Mouse (Mus musculus) pancreas, adult 10 weeks (tissue): ENCODE results near the gene Prkaca. TPM values are rescaled to one million over a fixed set of nuclear protein-coding genes. Genes with fewer than 3 reads are reported as not detected.

ENCODE experiments used
- polyA plus RNA-seq: library from polyadenylated mRNA; stranded (reverse); fragments of 350-450 nt; fragmentation: Illumina TruSeq; extraction: RNeasy Lipid Tissue Mini Kit (QIAGEN cat#74804); gene quantifications from one replicate; pipeline ENCODE4 v1.2.3, GENCODE M21; 2015; ENCODE audit warnings: low read depth, low replicate concordance; ENCODE audit not compliant: insufficient read depth

Gene Prkaca
- 14.2 TPM for polyA plus RNA-seq

DNA sequence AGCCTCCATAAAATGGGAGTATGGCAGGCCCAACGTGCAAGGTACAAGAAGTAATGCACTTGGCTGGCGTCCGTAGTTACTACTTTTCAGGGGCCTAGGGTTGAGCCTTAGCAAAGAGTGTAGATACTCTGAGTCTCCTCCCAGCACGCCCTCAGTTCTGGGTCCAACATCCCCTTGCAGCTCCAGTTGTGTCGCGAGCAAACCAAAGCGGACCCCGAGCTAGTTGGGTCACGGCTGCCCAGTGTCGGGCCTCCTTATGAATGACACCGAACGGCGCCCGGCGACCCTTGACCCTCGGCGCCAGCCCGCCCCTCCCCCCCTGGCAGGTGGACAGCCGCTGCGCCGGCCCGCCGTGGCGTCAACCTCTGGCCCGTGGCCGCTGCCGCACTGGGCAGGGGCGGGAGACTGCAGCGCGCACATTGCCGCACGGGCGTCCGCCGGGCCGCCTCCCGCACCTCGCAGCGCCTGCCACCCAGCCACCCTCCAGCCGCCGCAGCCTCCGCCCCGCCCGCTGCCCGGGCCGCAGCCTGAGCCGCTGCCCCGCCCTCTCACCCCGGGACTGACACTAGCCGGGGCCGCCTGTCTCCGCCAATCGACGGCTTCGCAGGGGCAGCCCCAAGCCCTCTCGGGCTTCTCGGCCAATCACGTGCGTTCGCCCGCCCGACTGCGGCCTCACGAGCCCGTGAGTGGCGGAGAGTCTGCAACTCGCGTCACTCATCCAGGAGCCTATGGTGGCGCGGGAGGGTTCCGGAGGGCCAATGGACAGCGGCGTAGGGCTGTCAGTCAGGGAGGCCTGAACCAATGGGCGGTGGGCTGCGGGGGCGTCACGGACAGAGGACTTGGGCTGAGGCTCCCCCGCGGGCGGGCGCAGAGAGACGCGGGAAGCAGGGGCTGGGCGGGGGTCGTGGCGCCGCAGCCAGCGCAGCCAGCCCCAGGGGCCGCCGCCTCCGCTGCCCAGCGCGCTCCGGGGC, at the start of gene Prkaca:
Gene Prkaca, plus strand, starts transcription at position 844 of the 971 bp plus-strand sequence.

DNA sequence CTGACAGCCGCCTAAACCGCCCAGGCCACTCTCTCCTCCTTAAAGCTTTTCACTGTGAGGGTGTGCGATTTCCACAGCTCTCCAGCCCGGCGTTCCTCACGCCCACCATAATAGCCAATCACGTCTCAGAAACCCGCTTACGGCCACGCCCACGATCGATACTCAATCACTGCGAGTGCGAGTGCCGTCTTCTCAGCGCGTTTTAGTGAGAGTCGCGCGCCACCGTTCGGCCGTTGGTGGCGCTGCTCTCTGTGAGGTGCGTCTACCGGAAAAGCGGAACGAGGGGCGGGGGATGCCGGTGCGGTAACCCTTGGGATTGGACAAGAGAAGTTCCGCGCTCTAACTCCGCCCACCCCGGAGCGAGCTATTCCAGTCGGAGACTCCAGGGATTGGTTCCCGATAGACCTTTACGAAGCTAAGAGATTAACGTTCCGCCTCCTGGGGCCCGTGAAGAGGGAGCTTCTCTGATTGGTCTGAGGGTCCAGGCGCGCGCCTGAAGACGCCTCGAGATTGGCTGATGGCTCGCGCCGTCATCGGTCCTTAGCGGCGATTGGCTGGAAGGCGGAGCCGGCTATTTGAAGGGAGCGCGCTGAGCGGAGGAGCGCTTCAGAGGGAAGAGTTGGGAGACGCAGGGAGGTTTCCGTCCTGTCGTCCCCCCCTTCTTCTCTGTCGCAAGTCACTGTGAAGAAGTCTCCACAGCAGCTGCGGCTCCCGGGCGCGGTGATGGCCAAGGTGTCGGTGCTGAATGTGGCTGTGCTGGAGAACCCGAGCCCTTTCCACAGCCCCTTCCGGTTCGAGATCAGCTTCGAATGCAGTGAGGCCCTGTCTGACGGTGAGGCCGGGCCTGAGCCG, 17.5 kb upstream of the Prkaca start, which contains the start of the genes Gm10644 and Asf1b:
Gene Gm10644, minus strand, starts transcription at position 100 of the 852 bp plus-strand sequence.
Gene Asf1b, plus strand, starts transcription at position 402 of the 852 bp plus-strand sequence.

DNA sequence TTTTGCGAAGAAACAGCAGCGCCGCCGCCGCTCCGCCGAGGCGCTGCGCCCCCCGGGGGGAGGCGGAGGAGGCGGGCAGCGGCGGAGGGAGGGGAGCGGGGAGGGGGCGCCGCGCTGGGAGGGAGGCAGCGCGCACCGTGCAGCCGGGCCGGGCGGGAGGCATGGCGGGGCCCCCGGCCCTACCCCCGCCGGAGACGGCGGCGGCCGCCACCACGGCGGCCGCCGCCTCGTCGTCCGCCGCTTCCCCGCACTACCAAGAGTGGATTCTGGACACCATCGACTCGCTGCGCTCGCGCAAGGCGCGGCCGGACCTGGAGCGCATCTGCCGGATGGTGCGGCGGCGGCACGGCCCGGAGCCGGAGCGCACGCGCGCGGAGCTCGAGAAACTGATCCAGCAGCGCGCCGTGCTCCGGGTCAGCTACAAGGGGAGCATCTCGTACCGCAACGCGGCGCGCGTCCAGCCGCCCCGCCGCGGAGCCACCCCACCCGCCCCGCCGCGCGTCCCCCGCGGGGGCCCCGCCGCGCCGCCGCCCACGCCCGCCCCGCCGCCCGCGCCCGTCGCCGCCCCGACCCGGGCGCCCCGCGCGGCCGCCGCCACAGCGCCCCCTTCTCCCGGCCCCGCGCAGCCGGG, 24.8 kb downstream of the Prkaca start, which contains the start of gene Samd1:
Gene Samd1, plus strand, starts transcription at position 162 of the 631 bp plus-strand sequence.

DNA sequence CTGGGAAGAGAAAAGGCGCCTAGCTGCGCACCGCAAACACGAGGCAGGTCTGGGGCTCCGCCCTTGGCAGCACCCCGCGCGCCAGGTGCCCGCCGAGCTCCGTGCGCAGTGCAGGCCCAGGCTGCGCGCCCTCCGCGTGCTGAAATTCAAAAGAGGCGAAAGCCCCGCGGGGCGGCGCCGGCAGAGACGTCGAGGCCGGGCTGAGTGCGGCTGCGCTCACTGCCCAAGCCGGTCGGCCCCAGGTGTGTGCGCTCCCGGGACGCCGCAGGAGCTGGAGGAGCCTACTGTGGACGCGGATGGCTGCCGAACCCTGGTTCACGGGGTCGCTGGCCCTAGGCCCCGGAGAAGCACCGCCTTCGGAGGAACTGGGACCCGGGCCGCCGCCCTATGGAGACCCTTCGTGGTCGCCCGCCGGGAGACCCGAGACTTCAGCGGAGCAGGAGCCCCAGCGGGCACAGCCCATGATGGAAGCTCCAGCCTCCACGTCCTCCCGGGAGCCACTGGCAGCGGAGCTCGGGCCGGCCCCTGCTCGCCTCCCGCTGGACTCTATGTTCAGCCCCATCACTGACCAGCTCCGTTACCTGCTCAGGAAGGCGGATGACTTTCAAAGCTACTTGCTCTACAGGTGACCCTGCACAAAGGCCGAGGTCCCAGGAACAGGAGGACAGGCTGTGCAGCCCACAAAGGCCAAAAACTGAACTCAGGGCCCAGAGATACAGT, 28.6 kb downstream of the Prkaca start, which contains the start of gene 1700067K01Rik:
Gene 1700067K01Rik, plus strand, starts transcription at position 222 of the 720 bp plus-strand sequence.

DNA sequence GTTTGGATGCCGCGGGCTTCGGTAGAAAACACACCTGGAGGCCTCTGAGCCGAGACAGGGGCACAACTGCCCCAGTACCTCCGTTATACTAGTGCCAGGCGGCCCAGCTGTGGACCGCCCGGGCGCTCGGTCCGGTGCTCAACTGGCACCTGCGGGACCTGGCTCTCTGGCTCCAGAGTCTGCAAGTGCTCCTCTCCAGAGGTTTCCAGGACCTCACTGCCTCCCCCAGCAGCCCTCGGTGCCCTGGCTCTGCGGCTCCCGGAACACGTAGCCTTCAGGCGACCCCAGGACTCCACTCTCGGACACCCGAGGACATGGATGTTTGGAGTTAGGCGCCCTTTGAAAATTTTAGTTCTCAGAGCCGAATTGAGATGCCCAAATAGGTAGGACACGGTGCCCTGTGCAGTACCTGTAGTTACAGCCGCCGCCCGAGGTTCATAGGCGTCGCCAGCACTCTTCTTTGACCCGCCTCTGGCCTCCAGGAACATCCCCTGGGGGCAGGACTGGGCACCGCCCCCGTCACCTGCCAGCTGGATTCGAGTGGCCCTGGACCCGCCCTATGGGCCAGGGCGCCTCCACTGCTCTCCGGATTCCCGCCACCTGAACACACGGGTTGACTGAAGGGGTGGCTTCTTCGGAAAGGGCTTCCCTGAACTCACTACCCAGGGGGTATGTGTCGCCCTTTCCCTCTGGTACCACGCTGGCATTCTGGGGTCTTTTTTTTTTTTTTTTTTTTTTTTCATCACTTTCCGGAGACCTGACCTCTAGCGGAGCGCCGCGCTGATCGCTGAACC, 39.1 kb downstream of the Prkaca start, which contains the start of gene 2210011C24Rik:
Gene 2210011C24Rik, minus strand, starts transcription at position 467 of the 794 bp plus-strand sequence.

DNA sequence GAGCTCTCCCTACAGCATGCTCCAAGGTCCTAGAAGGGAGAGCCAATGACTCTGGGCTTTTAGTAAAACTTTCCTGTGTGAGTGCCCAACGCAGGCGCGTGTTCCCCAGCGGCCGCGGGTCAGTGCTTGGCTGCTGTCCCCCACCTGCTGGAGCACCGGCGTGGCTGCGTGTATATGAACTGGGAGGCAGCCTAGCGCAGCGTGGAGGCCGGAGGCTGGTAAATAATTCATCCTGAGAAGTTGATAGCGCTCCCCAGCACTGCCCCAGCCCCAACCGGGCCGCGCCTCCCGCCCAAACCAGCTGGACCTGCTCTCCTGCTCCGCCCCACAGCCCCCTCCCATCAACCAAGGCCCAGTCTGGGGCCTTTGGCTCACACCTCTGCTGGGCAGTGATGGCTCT, 48.3 kb downstream of the Prkaca start, which contains the start of gene Palm3:
Gene Palm3, plus strand, starts transcription at position 376 of the 400 bp plus-strand sequence.

DNA sequence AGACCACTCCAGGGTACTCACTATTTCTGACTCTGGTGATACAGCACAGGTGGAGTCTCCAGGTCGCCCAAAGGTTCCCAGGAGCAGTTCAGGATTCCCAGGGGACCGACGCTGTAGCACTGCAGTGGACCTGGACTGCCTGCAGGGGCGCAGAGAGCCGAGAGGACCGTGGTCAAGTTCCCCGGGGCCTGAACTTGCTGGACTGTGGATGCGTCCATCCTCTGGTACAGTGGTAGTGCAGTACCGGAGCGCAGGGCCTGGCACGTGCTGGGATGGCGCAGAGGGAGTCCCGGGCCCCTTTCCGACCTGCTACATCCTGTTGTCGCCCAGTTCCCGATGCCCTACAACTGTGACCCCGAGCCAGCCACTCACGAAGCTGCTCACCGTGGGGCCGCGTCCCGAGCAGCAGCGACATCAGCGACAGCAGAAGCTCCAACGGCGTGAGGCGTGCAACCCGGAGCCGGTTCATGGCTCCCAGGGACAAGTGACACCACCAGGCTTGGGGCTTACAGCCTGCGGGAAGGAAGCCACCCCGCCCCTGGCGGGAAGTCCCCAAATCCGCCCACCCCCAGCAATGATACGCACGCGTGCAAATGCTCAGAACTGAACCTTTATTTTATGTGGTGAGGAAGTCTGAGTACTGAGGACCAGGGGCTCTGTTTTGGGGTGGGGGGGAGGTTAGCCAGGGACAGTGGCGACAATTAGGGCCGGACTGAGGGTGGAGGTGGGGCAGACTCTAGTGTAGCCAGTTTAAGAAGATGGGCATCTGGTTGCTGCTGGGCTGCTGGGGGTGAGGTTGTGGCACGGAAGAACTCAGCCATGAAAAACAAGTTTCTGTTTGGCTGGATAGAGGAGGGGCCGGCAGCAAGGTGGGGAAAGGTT, 69.5 kb downstream of the Prkaca start, which contains the start of gene Il27ra:
Gene Il27ra, minus strand, starts transcription at position 524 of the 882 bp plus-strand sequence.

DNA sequence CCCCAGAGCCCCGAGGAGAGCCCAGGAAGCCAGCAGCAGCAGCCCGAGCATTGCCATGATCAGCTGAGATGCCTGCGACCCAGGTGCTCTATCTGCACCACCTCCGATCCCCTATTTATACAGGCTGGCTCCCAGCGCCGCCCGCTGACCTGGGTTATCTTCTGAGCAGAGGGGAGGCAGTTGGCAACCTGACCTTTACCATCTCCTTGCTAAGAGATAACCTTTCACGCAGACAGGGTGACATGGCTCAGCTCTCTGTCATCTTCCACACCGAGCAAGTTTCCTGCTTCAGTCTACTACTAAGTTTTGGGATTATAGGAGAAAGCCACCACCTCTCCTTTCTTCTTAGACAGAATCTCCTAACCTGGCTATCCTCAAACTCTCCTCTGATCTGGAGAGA, 72.1 kb downstream of the Prkaca start, which contains the start of gene Rln3:
Gene Rln3, minus strand, starts transcription at position 101 of the 400 bp plus-strand sequence.

Other genes with a start within 250 kb of the Prkaca start
- gene Adgre5, start 231.7 kb upstream of the Prkaca start, polyA plus RNA-seq: 16.6 TPM
- 7.4 TPM for gene Adgrl1, start 72.9 kb upstream of the Prkaca start, polyA plus RNA-seq
- 1.7 TPM for gene Gm10644, start 17.8 kb upstream of the Prkaca start, polyA plus RNA-seq
- 0.78 TPM for gene Asf1b, start 17.5 kb upstream of the Prkaca start, polyA plus RNA-seq
- 15.6 TPM for gene Samd1, start 24.7 kb downstream of the Prkaca start, polyA plus RNA-seq
- gene 1700067K01Rik, start 28.5 kb downstream of the Prkaca start, polyA plus RNA-seq: not detected
- not detected for gene 2210011C24Rik, start 39.2 kb downstream of the Prkaca start, polyA plus RNA-seq
- 2.5 TPM for gene Palm3, start 48.5 kb downstream of the Prkaca start, polyA plus RNA-seq
- 0.90 TPM for gene Il27ra, start 69.6 kb downstream of the Prkaca start, polyA plus RNA-seq
- not detected for gene Rln3, start 72.0 kb downstream of the Prkaca start, polyA plus RNA-seq
- not detected for gene Gm10643, start 92.1 kb downstream of the Prkaca start, polyA plus RNA-seq
- gene Rfx1, start 93.8 kb downstream of the Prkaca start, polyA plus RNA-seq: 5.4 TPM
- 4.5 TPM for gene Dcaf15, start 131.8 kb downstream of the Prkaca start, polyA plus RNA-seq
- not detected for gene Podnl1, start 153.0 kb downstream of the Prkaca start, polyA plus RNA-seq
- 6.1 TPM for gene Cc2d1a, start 174.9 kb downstream of the Prkaca start, polyA plus RNA-seq
- gene 4930432K21Rik, start 175.0 kb downstream of the Prkaca start, polyA plus RNA-seq: not detected
- not detected for gene Nanos3, start 212.2 kb downstream of the Prkaca start, polyA plus RNA-seq